Mouse (Mus musculus) liver, postnatal 0 days (tissue): ENCODE results near the gene Vps45. TPM values are rescaled to one million over a fixed set of nuclear protein-coding genes. Genes with fewer than 3 reads are reported as not detected.

ENCODE experiments used
- ATAC-seq: fragments of 200-750 bp; cut with Nextera tagmentation; 2 replicates; pipeline ENCODE4 v1.8.0; 2017; ENCODE audit warnings: mild to moderate bottlenecking, moderate library complexity
- DNase-seq: peaks from one replicate; pipeline ENCODE4 v3.0.0-alpha.2; 2016
- H3K27ac ChIP-seq: fragments of 300-500 bp; sonication (generic); 2 replicates; pipeline ENCODE4 v1.5.1; 2014; ENCODE audit warnings: antibody characterized with exemption, moderate library complexity, mild to moderate bottlenecking, low read depth
- H3K27me3 ChIP-seq: fragments of 300-500 bp; sonication (generic); 2 replicates; pipeline ENCODE4 v1.6.1; 2014; ENCODE audit warnings: low read length, control low read depth, mixed read lengths; ENCODE audit not compliant: insufficient read depth
- H3K36me3 ChIP-seq: fragments of 300-500 bp; sonication (generic); replicated peaks from 2 replicates; pipeline ENCODE4 v1.6.1; 2014; ENCODE audit warnings: mild to moderate bottlenecking, control low read depth, low read length, moderate library complexity, mixed read lengths; ENCODE audit not compliant: insufficient read depth
- H3K4me1 ChIP-seq: fragments of 300-500 bp; sonication (generic); 2 replicates; pipeline ENCODE4 v1.6.1; 2014; ENCODE audit warnings: antibody characterized with exemption, mild to moderate bottlenecking, control low read depth; ENCODE audit not compliant: insufficient read depth
- H3K4me2 ChIP-seq: fragments of 300-500 bp; sonication (generic); 2 replicates; pipeline ENCODE4 v1.6.1; 2014; ENCODE audit warnings: low read depth, mild to moderate bottlenecking, low read length, moderate library complexity, mixed read lengths
- H3K4me3 ChIP-seq: fragments of 300-500 bp; sonication (generic); 2 replicates; pipeline ENCODE4 v1.5.1; 2014; ENCODE audit warnings: low read depth, low read length
- H3K9ac ChIP-seq: fragments of 300-500 bp; sonication (generic); replicated peaks from 2 replicates; pipeline ENCODE4 v1.6.1; 2014; ENCODE audit warnings: mild to moderate bottlenecking, moderate library complexity
- H3K9me3 ChIP-seq: fragments of 300-500 bp; sonication (generic); 2 replicates; pipeline ENCODE4 v1.6.1; 2016; ENCODE audit warnings: mild to moderate bottlenecking, control low read depth, low read length, mixed read lengths
- CTCF ChIP-seq: sonication (generic); IDR thresholded peaks from 2 replicates; pipeline ENCODE4 v1.5.1; 2016; ENCODE audit warnings: antibody characterized with exemption, low read depth
- EP300 ChIP-seq: IDR thresholded peaks from 2 replicates; pipeline ENCODE4 v1.6.1; 2016; ENCODE audit warnings: antibody characterized with exemption, low read depth, mild to moderate bottlenecking
- WGBS: fragments of 180-500 bp; shearing (Covaris S2); extraction: QIAGEN DNeasy Blood & Tissue Kit; methylation state at CpG from one replicate; pipeline ENCODE4 v1.1.7; 2014; ENCODE audit not compliant: insufficient replicate concordance; 5-methylcytosine and 5-hydroxymethylcytosine counted together
- polyA plus RNA-seq: library from polyadenylated mRNA; unstranded; fragments of >200 nt; fragmentation: Nextera tagmentation; extraction: Ambion mirVana; gene quantifications from 2 replicates; pipeline ENCODE4 v1.2.1, GENCODE M21; 2015

The Vps45 gene
- polyA plus RNA-seq = 11.3 and 12.5 TPM in 2 replicates

DNA sequence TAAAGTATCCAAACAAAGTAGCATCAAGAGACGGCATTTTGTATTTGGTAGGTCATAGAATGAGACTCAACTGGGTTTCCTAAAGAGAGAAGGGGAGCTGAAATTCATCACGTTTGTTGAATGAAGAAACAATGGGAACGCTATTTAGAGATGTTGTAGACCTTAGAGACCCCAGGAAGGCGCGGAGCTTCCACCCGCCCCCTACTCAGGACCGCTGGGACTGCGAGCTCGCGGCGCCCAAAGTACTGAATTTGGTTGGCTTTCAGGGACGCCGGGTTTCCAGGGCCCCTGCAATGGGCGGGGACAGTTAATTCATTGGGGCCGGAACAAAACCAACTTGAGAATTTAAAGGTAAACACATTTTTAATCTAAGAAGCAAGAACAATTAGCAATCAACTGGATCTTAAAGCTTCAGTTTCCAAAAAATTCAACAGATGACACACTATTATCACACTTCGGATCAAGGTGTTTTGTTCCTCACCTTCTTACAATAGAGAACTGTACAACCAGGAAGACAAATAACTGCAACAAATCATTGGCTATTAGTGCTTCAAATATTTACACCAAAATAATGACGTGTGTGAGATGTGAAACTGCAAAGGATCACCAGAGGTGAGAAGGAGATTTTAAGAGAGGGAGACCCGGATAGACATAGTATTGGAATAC is at the start of gene Vps45:
Gene Vps45, minus strand, starts transcription at position 236 of the 666 bp plus-strand sequence.
- H3K9ac ChIP-seq = peak within 1 kb of the TSS; percentile 72
- DNase-seq (peak; percentile 76), ATAC-seq (peak; percentile 77)
- peaks cover 2% of the 10 kb centered on the region; the same call in 1 of the 2 replicates for H3K4me1 ChIP-seq
- H3K9me3 ChIP-seq = no peaks in the 10 kb centered on the region
- H3K4me3 ChIP-seq = peak within 1 kb of the TSS; percentile 71
- TF ChIP-seq CTCF (no peak), EP300 (0 out of 2 replicates have a peak, but pooled peaks have one; percentile 23)
- 2% methylated on average over 18 of the region's 18 CpGs for WGBS
- no peaks in the 10 kb centered on the region for H3K27me3 ChIP-seq
- H3K27ac ChIP-seq = peak within 1 kb of the TSS; percentile 75
- peak within 1 kb of the TSS; percentile 78 for H3K4me2 ChIP-seq
- H3K36me3 ChIP-seq = no peaks in the 10 kb centered on the region

GRCm38 (mm10) chr3:96106151-96106550 is 47.9 kb upstream of the Vps45 start:
- TF ChIP-seq CTCF (no peak), EP300 (no peak)
- H3K36me3 ChIP-seq = peaks cover 3% of the 10 kb centered on the region; the same call in 1 of the 2 replicates
- ATAC-seq (no peak), DNase-seq (no peak)
- H3K4me2 ChIP-seq = peak overlapping the region; percentile 92
- no peak overlapping the region for H3K9ac ChIP-seq
- H3K9me3 ChIP-seq = no peaks in the 10 kb centered on the region
- 79% methylated on average over 4 of the region's 4 CpGs for WGBS
- peaks cover 18% of the 10 kb centered on the region for H3K4me1 ChIP-seq
- H3K27me3 ChIP-seq = no peaks in the 10 kb centered on the region
- H3K27ac ChIP-seq = no peak overlapping the region
- peak overlapping the region; percentile 89; the same call in 1 of the 2 replicates for H3K4me3 ChIP-seq

- TF ChIP-seq CTCF (no peak), EP300 (no peak)
- Histone ChIP-seq H3K4me2 (peak overlapping the region; percentile 92), H3K27ac (peak overlapping the region; percentile 91), H3K36me3 (peaks cover 3% of the 10 kb centered on the region; the same call in 1 of the 2 replicates), H3K4me1 (peaks cover 18% of the 10 kb centered on the region), H3K9me3 (no peaks in the 10 kb centered on the region), H3K9ac (peak overlapping the region; percentile 89), H3K27me3 (no peaks in the 10 kb centered on the region), H3K4me3 (peak overlapping the region; percentile 89)
- DNase-seq = no peak
- ATAC-seq = 0 out of 2 replicates have a peak, but pooled peaks have one; percentile 28
- WGBS = 7% methylated on average over 10 of the region's 10 CpGs
Measured at GRCm38 (mm10) chr3:96105232-96105747, 47.0 kb upstream of the Vps45 start.

GRCm38 (mm10) chr3:96104261-96105065 is 46.2 kb upstream of the Vps45 start, which contains the start of gene Otud7b:
Gene Otud7b (plus strand): TSS chr3:96104527.
- H3K27ac ChIP-seq = peak within 1 kb of the TSS; percentile 91
- H3K4me2 ChIP-seq = peak within 1 kb of the TSS; percentile 92
- H3K4me3 ChIP-seq = peak within 1 kb of the TSS; percentile 89
- ATAC-seq (peak; percentile 93), DNase-seq (peak; percentile 91)
- H3K27me3 ChIP-seq = no peaks in the 10 kb centered on the region
- peak within 1 kb of the TSS; percentile 89 for H3K9ac ChIP-seq
- TF ChIP-seq CTCF (no peak), EP300 (0 out of 2 replicates have a peak, but pooled peaks have one; percentile 18)
- H3K9me3 ChIP-seq = no peaks in the 10 kb centered on the region
- WGBS = under 1% methylated on average over 73 of the region's 84 CpGs
- peaks cover 18% of the 10 kb centered on the region for H3K4me1 ChIP-seq
- H3K36me3 ChIP-seq = peaks cover 3% of the 10 kb centered on the region; the same call in 1 of the 2 replicates

DNA sequence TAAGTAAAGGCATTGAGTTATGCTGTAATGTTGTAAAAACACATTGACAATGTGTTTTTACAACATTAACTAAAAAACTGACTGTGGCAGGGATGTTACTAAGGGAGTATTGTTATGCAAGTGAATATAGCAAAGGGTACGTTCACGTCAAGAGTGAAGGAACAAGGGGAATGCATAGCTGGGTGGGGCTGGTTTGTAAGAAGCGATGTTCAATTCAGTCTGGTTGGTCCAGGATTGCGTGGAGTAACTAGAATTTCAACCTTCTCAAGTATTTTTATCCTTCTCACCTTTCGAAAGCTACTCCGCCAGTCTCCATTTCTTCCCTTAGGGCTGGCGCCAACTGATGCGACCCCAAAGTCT is 45.6 kb upstream of the Vps45 start:
- WGBS = 3% methylated on average over 8 of the region's 8 CpGs
- DNase-seq (no peak), ATAC-seq (peak; percentile 9)
- peak overlapping the region; percentile 89 for H3K9ac ChIP-seq
- peak overlapping the region; percentile 91 for H3K27ac ChIP-seq
- peak overlapping the region; percentile 92 for H3K4me2 ChIP-seq
- H3K9me3 ChIP-seq = no peaks in the 10 kb centered on the region
- TF ChIP-seq EP300 = no peak
- no peak for TF ChIP-seq CTCF
- H3K27me3 ChIP-seq = no peaks in the 10 kb centered on the region
- no peaks in the 10 kb centered on the region for H3K36me3 ChIP-seq
- peaks cover 20% of the 10 kb centered on the region for H3K4me1 ChIP-seq
- H3K4me3 ChIP-seq = peak overlapping the region; percentile 89
